Mouse (Mus musculus) brain, embryonic 14.5 days (tissue): ENCODE data around the gene G430095P16Rik. TPM values are rescaled to one million over a fixed set of nuclear protein-coding genes. Genes with fewer than 3 reads are reported as not detected.

Experiments used
- DNase-seq: peaks from one replicate; pipeline ENCODE4 v3.0.0-alpha.2; 2011; ENCODE audit warnings: low read depth
- CTCF ChIP-seq: fragments of 200-500 bp; IDR thresholded peaks from 2 replicates; pipeline ENCODE4 v1.5.1; 2012; ENCODE audit warnings: inconsistent platforms, mild to moderate bottlenecking, moderate library complexity, borderline replicate concordance; ENCODE audit not compliant: insufficient read depth, insufficient read length; ENCODE audit errors: extremely low read depth
- POLR2A ChIP-seq: fragments of 200-500 bp; IDR thresholded peaks from 2 replicates; pipeline ENCODE4 v1.6.1; 2012; ENCODE audit warnings: mild to moderate bottlenecking, inconsistent platforms, borderline replicate concordance; ENCODE audit not compliant: poor library complexity, insufficient read depth, insufficient read length, severe bottlenecking; ENCODE audit errors: extremely low read depth
- polyA plus RNA-seq: library from polyadenylated mRNA; depleted of rRNA; stranded (reverse); fragments of >200 nt; gene quantifications from 2 replicates; pipeline ENCODE4 v1.2.3, GENCODE M21; 2012; rRNA removed

Gene G430095P16Rik
- 0.92 and 1.5 TPM in 2 replicates for polyA plus RNA-seq

DNA sequence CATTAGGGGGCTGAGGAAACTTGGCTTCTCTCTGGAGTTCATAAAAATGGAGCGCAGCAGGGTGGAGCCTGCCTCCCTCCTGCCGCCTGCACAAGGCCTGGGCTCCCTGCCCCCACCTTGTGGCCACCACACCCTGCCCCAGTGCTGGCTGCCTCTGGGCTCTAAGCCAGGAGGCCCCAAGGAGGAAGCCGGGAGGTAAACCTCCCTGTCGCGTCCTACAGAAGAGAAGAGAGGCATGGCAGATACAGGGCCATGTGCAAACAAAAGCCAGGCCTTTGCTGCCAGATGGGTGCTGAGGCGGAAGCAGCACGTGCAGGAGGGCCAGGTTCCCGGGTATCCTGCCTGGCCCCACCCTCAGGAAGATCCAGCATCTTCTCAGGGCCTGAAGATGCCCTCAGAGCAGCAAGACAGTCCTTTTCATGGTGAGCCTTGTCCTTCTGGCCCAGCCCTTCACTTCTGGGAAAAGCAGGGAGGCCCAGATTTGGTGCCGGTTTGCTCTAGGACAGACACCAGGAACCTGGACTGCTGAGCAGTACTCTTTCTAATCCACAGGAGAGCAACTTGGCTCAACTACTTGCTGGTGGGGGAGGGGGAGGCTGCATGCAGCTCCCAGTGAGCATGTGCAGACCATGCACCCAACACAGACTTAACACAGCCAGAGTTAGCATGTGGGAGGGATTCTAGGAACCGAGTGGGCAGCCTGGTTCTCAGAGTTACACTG is at the start of gene G430095P16Rik:
Gene G430095P16Rik (plus strand): TSS at position 158 of the 721 bp plus-strand sequence.
- TF ChIP-seq CTCF: no peak
- no peak for TF ChIP-seq POLR2A
- peak; percentile 95 for DNase-seq

DNA sequence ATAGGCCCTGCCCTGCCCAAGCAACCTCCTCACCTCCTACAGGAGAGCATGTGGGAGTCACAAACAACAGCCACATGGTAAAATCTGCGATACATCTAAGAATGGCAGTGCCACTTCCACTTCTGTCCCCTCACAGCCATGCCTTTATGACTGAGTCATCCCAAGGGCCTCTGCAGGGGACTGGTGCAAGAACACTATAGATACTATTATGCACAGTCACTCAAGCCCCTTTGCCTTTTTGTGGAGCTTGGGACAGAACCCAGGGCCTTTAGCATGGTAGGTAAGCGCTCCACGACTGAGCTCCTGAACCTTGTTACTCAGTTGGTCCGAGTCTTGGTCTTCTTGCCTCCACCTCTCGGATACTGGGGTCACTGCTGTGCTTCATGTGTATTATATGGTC is 45.5 kb upstream of the G430095P16Rik start:
- DNase-seq: no peak
- TF ChIP-seq POLR2A: no peak
- no peak for TF ChIP-seq CTCF

- DNase-seq: no peak
- no peak for TF ChIP-seq CTCF
- TF ChIP-seq POLR2A: no peak
Observed at GRCm38 (mm10) chr8:84681476-84681875, 41.3 kb upstream of the G430095P16Rik start.

DNA sequence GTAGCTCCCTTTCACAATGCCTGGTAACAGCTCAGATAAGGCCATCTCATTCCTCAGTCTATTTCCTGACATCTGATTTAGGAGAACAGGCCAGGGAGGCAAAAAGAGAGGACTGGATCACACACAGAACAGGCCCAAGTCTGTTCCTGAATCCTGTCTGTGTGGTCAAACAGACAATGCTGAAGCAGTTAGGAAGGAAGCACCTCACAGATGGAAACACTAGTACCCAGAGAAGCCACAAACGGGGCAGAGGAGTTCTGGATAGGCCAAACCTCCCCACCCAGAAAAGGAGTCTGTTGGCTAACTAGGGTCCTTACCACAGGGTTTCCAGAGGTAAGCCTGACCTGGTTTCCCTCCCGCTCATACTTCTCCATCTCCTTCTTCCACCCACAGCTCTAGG is 40.5 kb upstream of the G430095P16Rik start:
- TF ChIP-seq CTCF (no peak), POLR2A (no peak)
- no peak for DNase-seq

GRCm38 (mm10) chr8:84684537-84684936 is 38.3 kb upstream of the G430095P16Rik start:
- DNase-seq: no peak
- TF ChIP-seq CTCF (no peak), POLR2A (no peak)

GRCm38 (mm10) chr8:84686191-84687002 is 36.4 kb upstream of the G430095P16Rik start, which contains the start of gene Trmt1:
Gene Trmt1, plus strand, starts transcription at chr8:84686307.
- TF ChIP-seq CTCF (no peak), POLR2A (no peak)
- peak; percentile 31 for DNase-seq

DNA sequence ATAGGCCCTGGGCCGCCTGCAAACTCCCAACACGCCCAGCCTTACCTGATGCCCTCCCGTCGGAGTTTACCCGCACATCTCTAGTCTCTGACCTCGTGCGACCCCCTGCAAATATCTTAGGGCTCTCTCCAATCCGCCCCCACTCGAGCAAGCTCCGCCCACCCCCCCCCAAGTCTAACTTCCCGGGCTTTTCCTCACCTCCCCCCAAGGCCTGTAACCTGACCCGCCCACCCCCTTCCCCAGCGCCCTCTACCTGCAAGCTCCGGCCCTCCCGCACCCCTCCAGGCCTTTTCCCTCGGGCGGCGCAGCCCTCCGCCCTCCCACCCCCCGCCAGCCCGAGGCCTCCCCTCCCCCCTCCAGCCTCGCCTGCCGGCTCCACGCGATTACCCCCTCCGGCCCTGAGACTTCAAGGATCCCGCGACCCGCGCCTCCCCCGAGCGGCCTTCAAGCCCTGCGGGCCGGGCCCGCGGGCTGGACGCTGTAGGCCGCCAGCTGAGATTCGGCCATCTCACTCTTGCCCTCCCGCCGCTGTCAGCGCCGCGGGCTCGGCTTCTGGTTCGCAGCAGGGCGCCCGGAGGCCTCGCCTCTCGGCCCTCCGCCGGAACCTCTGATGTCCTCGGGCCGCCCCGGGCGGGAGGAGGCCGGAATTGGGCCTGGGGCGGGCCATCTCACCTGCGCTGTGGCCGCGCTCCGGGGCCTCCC is 35.7 kb upstream of the G430095P16Rik start:
- peak; percentile 63 for DNase-seq

DNA sequence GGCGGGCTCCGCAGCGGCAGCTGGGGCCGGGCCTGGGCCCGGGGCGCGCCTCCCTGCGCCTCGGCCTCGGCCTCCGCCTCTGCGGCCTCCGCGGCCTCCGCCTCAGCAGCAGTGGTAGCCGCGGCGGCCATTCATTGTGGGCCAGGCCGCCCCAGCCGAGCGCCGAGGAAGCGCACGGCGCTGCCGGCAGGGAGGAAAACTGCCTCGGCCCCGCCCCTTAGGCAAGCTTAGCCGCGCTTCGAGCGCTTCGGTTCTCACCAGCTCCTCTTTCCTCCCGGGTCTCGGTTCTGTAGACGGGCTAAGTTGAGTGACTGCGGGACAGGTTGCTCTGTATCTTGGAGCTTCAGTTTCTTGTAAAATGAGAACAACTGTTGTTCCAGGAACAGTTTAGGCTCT is 35.1 kb upstream of the G430095P16Rik start, which contains the start of gene Nacc1:
Gene Nacc1 (minus strand): TSS at position 158 of the 396 bp plus-strand sequence.
- TF ChIP-seq CTCF (0 out of 2 replicates have a peak, but pooled peaks have one; percentile 8), POLR2A (peak; percentile 77)
- peak; percentile 96 for DNase-seq

More for the DNA sequence above, 35.7 kb upstream of the G430095P16Rik start:
- TF ChIP-seq POLR2A (no peak), CTCF (no peak)

DNA sequence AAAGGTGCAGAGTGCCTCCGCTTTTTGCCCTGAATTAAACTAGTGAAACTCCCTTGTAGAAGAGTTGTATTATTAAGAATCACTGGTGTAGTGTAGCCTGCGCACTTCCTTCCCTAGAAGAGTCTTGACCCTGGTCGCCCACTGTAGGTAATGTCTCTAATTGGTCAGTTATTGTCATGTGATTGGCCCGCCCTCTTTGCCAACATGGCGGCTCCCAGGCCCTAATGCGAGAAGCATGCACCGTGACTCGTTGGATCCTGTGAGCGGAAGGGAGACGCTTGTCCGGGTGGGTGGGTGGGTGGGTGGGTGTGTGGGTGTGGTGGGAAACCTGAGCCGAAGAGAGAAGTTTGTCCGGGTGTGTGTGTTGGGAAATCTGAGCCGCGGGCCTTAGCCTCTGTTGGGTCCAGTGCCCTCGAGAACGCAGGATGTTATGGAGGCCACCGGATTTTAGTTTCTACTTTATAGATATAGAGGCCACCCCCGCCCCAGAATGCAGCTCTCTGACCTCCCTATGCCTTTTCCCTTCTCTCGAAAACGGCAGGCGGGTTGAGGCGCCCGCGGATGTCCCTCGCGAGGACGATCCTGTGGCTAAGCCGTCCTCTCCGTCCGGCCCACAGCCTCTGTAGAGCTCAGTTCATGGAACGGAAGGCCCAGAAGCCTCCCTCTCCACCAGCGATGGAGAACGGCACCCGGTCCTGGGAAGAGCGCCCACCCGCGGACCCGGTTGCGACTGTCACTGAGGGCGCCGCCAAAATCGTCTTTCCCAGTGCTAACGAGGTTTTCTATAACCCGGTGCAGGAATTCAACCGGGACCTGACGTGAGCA is 33.5 kb upstream of the G430095P16Rik start:
- TF ChIP-seq POLR2A: no peak
- no peak for TF ChIP-seq CTCF

GRCm38 (mm10) chr8:84693332-84693731 is 29.5 kb upstream of the G430095P16Rik start:
- no peak for DNase-seq
- TF ChIP-seq CTCF (no peak), POLR2A (no peak)

More for the DNA sequence above, 33.5 kb upstream of the G430095P16Rik start:
- DNase-seq: peak; percentile 97

- no peak for TF ChIP-seq CTCF
- no peak for TF ChIP-seq POLR2A
- DNase-seq: no peak
Observed at GRCm38 (mm10) chr8:84695140-84695539, 27.7 kb upstream of the G430095P16Rik start.
